Mouse (Mus musculus) layer of hippocampus, adult 9-11 months (tissue): ENCODE data around the gene Gm28042.

ENCODE experiments used
- DNase-seq: peaks from one replicate; pipeline ENCODE4 v3.0.0; 2022

Gene Gm28042

DNA sequence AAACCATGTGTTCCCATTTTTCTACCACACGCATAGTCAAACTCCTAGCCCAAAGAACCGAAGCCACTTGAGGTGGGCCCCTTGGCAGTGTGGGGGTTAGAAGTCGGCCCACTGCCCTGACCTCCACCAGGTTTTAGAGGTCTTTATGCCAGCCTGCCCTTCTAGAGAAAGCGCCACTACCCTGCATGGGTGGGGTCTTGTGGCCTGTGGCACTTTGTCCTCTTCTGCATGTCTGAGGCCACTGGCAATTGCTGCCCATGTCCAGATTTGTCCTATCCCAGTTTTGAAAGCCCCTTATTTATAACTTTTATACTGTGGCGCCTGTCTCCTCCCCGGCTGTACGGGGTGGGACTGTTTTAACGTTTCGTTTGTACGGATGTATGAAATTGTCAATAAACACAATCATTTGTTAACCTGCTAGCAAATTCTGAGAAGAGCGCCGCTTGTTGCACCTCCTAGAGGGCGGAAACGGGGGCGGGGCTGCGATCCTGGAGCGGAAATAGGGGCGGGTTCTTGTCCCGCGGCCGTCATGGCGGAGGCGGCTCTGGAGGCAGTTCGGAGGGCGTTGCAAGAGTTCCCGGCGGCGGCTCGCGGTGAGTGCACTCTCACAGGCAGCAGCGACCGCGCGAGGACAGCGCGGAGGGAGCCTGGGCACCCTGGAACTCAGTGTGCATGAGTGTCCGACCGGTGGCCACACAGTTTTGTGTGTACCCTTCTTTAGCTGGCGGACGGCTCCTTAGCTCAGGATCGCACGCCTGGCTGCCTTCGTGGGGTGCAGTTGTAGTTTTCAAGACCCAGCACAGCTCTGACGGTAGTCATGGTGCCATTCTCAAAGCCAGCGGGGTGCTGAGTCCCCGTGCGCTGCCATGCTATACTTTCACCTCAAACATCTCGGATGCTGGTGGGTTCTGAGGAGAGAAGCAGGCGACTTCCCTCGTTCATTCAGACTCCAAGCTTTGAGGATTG is at the start of gene Gm28042, which contains the start of gene Jmjd7:
Gm28042 (plus strand) TSS at position 510 of the 966 bp plus-strand sequence.
Jmjd7 (plus strand) TSS at position 500 of the 966 bp plus-strand sequence.
- DNase-seq, result peak; percentile 87

DNA sequence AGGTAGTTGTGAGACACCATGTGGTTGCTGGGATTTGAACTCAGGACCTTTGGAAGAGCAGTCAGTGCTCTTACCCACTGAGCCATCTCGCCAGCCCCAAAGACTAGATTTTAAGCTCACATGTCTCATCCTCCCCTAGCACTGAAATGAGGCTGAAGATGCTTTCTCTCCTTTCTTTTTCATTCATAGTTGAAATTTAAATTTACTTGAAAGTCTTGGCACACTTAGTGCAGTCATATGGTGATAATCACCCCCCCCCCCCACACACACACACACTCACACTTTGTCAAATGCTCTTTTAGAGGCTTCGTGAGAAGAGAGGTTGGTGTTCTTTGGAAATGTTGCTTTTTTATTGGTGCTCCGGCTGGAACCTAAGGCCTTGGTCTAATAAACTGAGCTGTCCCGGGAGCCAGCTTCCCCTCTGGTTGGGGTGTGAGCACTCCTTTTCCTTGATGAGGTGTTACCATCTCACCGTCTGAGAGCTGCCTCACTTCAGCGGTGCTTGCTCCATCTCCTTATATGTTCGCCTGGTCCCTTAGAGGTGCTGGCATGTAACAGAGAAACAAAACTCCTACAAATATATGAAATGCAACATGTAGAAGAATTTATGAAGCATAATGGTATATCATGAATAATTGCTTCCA is 46.8 kb upstream of the Gm28042 start:
- no peak for DNase-seq

DNA sequence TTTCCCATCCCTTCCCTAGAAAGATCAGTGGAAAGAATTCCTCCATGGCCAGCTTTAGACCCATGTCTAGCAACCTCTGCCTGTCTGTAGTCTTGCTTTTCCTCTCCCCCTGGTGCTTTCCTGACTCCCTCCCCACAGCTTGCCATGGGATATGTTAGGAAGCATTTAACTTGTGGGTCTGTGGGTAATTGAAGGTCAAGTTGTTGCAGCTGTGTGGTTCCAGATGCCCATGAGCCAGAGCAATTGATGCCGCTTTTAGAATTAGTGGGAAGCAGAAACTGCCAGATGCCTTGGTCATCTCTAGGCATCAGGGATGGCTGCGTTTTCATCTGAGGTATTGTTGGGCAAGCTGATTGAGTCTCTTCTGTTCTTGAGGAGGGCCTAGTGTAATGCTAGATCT is 45.7 kb upstream of the Gm28042 start:
- DNase-seq, result no peak

DNA sequence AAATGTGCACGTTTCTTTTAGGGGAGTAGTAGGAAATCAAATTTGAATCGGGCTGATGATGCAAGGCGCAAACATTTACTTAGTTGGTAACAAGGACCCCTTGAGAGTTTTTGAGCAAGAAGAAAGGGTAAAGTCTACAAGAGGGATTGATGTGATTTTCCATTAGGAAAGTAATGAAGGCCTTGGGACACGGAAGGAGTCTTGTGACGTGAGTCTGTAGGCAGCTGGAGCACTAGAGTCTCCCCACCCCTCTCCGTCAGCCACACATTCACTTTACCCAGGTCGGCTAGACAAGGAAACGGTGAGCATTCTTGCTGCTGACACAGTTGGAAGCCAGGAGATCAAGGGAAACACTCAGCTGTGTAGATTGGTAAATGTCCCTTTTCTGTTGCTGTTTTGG is 41.4 kb upstream of the Gm28042 start:
- DNase-seq, result no peak

DNA sequence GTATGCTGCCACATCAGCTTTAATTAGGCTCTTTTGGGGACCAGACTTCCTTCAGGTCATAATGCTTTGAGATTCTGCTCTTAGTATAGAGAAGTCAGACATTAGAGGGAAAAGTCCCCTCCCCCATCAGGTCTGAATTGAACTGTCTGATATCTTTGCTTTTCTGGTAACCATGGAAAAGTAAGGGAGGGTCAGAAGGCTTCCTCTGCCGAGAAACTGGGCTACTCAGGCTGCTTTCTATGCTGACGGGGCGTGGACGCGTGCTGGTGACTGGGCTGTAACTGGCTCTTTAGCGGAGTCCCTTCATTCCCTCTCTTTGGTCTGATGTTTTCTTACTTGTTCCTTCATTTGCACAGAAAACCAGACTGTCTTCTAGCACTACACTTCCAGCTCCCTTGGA is 40.9 kb upstream of the Gm28042 start:
- no peak for DNase-seq

DNA sequence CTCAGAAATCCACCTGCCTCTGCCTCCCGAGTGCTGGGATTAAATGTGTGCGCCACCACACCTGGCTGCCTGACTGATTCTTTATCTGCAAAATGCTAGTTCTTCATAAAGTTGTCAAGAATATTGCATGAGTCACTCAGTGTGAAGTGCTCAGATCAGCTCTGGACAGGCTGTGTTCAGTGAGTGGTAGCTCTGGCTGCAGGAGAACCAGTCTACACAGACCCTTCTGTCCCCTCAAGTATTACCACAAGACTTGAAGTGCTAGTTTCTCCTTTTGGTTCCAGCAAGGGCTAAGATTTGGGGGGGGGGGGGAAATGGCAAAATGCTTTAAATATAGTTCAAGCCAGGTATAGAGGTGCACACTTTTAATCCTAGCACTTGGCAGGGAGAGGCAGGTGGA is 39.9 kb upstream of the Gm28042 start:
- DNase-seq, result no peak

DNA sequence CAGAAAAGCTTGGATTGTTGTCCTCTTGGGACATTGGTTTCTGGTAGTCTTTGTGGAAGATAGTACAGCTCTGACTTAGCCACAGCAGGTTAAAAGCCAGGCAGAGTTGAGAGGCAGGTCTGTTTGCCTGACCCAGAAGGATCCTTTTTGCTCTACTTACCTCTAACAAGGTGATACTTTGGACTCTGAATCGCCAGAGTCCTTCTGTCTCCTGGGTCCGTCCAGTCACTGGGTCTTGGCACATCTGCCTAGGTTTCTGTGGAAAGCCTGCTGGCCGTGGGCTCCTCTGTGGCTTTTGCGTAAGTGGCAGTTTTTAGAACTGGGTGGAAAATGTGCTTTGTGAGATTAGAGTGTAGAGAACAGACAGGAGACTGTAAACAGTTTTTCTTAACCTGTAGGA is 38.3 kb upstream of the Gm28042 start:
- no peak for DNase-seq

DNA sequence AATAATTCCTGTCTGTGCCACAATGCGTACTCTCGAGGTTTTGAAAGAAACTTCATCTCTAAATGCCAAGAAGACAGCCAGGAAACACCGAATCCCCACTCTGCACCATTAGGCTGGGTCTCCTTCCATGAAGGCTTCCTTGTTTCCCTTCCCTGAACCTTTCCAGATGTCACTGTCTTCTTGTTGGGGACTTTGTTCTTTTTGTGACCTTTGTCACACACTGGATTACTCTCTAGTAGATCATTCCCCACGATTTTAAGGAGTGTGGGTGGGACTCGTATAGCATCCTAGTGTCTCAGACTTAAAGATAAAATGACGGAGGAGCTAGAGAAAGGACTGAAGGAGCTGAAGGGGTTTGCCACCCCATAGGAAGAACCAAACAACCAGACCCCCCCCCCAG is 36.4 kb upstream of the Gm28042 start:
- DNase-seq, result no peak

DNA sequence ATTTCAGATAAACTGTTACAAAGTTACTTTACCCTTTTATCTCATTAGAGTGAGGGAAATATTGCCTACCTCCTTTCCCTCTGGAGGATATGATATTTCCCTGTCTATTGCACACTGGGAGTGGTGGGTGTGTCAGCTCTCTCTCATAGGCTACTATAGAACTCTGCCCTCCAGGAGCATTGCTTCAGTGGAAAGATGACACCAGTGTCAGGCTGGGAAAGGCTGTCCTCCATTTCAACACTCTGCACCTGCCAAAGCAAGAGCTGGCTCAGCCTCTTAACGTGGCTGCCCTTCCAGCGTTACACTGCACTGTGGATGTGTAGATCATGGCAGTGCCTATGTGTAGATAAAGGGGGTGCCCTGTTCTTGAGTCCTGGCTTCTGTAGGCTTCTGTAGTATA is 34.9 kb upstream of the Gm28042 start:
- no peak for DNase-seq

DNA sequence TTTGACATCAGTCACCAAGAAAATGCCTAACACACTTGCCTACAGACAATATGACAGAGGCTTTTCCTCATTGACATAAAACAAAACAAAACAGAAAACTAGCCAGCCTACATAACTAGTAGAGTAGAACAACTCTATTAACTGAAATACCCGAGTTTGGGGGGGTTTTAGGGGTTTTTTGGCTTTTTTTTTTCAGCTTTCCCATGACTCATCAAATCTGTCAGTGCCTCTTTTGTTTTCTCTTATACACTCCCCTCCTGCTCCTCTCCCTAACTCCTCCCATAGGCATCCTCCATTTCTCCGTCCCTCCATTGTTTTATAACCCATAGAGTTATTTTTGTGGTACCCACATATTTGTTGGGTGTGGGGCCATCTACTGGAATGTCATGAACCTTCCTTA is 33.8 kb upstream of the Gm28042 start:
- no peak for DNase-seq

DNA sequence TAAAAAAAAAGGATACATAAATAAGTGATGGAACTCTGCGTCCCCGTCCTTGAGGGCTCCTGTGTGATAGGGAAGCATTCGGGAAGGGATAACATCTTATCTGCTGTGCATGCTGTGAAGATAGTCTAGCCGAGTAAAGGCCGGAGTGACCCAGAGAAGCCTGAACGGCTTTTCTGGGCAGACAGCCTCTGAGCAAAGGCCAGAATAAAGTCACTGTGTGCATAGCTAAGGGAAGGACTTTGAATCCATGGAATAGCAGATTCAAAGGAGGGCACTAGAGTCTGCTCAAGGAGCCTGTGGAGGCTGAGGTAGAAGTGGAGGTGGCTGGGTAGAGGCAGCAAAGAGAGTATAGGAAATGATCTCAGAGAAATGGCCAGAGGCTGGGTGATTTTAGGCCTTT is 32.5 kb upstream of the Gm28042 start:
- DNase-seq, result no peak

DNA sequence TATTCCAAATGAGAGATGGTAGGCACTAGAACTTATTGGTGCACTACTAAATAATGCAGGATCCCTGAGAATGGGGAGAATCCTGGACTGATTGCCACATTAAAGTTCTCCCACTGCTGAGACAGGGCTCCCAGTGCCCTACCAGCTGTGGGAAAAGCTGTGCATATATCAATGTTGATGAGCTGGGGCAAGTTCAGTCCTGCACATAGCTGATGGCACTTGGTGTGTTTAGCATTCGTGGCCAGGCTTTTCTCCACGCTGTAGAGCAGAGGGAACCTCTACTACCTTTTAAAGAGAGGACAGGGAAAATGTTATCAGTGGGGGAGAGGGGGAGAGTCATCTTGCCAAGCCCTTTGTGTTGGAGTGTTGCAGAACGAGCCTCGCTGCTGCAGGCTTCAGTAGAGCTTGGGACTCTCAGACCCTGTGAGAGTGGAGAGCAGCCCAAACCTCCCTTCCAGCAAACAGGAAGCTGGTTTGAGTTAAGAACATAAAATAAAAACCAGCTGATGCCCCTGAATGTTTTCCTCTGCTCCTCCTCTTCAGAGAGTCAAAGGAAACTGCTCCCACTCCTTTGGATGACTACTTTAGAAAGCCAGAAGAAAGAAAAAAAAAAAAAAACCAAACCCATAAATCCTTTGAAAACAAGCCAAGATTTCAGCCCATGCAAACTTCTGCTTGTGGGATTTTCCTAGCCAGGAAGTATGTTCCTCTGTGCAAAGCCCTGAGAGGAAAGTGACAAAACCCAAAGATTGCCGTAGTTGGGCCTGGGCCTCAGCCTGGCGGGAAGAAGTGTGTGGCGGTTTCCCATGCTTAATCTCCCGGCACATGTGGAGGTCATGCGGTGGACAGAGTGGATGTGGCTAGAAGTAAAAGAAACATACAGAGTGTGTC is 31.7 kb upstream of the Gm28042 start:
- DNase-seq, result no peak

DNA sequence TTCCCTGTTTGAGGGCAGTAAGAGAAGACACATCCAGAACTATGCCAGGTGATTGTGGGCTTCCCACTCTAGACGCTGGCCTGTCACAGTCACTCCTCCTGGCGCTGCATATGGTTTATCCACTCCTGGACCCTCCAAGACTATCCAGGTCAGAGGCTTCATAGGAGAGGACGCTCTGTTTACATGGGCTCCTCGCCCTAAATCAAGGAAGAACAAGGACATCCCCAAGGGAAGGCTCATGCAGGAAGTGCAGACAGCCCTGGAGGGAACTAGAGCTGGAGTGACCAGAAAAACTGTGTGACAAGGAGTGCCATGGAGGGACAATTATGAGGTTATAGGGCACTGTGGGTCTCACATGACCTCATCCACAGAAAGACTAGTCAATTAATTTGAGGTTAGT is 29.9 kb upstream of the Gm28042 start:
- DNase-seq, result no peak

DNA sequence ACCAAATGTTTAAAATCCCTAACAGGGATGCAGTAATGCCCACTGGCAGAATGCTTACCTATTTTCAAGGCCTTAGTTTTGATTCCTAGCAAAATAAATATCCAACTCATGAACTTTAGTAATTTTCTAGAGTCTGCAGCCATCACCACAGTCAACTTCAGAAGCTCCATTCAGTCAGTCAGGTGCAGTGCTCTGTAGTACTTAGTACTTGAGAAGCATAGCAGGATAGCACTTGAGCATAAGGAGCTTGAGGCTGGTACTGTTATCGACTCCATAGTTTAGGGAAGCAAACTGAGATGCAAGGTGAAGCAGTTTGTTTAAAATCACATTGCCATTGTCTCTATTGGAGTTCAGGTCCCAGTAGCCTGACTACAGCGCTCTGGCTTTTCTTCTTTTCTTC is 27.6 kb upstream of the Gm28042 start:
- no peak for DNase-seq

DNA sequence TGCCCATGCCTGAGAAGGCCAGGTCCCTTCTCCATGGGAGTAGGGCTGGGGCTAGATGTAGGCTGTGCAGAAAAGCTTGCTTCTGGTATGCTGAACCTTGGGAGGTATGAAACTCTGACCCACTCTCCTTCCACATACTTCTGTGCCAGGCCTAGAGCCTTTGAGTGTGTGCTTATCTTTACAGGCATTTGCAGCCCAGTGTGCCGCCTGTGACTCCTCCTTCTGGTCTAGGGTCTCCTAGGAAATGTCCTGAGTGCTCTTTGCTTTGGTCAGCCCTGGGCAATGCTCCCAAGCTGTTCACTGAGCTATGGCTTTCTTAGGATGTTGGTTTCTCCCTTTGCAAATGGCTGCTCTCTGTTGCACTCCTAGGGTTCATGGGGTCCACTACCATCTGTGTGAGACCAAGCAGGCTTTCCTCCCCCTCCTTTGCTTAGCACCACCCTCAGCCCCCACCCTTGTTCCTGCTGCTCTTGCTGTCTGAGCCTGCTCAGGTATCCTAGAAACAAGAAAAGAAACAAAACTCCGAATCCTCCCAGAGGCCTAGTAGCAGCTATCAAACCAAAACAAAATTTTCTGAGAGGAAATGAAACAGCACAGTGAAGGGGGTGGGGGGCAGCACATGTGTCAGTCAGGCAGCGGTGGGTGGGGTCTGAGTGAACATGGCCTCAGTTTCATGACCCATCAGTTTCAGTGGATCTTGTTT is 26.3 kb upstream of the Gm28042 start:
- no peak for DNase-seq

DNA sequence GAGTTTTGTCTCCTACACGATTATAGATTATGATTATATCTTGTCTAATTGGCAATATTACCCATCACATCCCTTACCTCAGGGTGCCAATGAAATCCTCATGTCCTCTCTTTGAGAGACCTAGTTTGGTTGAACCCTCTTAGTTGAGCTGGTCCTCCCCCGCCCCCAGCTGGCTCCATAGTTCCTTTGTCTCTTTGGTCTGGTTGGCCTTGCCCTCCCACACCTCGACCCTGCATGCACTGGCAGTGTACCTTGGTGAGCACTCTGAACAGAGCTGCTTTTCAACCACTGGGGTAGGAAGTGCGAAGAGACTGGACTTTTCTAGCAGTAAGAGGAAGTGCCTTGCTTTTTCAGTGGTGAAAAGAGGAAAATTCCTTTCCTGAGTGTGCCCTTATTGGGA is 25.3 kb upstream of the Gm28042 start:
- DNase-seq, result no peak

DNA sequence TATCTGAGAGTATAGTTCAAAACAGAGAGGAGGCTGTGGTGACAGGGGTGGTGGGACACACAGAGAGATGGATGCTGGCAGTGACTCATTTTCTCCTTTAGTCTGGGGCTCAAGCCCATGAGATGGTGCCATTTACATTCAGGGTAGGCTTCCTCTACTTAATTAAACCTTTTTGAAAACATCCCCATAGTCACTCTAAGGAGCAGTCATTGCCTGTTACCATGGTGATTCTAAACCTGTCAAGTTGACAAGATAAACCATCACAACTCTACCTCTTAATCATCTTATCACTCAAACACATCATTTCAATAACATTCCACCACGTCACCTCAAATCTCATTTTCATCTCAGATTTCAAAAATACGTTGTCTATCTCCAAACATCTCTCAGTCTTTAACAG is 23.3 kb upstream of the Gm28042 start:
- no peak for DNase-seq

DNA sequence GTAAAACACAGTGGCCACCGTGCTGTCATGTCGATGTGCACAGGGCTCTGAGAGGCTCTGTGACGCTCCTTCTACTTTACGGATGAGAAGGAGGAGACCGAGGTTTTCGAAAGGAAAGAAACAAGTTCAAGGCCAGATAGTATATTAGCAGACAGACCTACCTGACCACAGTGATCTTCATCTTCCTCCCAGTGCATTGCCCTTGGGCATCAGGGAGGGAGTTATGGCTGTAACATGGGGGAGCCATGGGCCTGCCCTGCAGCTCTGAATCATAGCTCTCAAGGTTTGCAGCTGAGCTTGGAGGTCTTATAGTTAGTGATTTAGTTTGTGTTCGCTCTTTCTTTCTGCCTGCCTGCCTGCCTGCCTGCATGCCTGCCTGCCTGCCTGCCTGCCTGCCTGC is 20.6 kb upstream of the Gm28042 start:
- DNase-seq, result no peak

DNA sequence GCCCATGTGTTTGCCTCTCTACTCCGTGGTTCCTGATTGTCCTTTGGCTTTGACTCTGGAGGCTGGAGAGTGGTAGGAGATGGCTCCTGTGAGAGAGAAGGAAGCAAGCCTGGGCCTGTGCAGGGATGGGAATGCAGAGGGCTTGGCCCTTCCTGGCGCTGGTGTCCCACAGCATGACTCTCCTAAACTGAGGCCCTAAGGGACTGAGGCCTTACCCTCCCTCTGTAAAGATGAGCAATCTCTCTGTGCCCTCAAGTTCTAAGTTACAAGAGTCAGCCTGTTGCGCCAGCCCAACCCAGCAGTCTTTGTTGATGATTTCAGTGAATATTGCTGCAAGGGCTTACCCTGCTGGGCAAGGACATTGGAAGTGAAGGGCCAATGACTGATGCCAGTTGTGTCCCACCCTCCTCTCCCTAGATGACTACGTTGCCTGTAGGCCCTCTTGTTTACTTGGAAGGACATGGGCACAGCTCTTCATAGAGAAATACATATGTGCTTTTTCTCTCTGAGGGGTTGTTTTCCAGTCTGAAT is 19.5 kb upstream of the Gm28042 start:
- no peak for DNase-seq

DNA sequence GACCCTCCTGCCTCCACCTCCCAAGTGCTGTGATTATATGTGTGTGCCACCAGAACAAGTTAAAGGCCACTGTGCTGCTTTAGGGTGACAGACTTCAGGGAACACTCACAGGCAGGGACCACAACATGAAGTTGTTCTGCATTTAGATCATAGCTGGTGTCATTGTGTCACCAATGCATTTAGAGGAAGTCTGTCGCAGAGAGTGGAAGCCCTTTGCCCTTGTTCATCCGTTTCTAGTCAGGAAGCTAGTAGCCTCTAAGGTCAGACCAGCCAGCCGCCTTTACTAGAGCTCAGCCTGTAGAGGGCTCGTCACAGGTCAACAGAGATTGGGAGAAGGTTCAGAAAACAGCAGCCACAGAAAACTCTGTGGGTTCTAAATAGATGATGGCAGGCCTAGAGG is 18.6 kb upstream of the Gm28042 start:
- DNase-seq, result no peak

DNA sequence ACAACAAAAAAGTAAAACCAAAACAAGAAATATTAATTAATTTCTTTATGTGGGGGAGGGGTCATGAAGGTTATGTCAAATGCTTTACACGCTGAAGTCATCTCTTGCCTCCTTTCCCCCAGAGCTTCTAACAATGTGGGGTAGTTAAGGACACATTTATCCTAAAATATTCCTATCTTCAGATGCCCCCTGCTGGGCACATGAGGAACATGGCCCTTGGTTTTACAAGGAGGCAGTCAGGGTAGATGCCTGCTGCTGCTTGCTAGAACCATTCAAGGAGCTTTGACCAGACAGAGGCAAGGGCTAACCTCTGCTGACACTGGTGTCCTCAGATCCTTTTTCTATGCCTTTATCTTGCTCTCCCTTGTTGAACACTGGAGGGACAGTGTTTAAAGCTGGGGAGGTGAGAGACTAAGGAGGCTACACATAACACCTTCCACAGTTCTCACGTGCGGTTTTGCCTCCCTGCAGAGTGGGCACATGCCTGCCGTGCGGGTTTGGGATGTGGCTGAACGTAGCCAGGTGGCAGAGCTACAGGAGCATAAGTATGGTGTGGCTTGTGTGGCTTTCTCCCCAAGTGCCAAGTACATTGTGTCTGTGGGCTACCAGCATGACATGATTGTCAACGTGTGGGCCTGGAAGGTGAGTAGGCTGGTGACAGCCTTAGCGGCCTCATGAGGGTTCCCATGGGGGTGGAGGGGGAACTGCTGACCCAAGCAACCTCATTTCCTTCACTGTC is 15.7 kb upstream of the Gm28042 start:
- peak; percentile 46 for DNase-seq

DNA sequence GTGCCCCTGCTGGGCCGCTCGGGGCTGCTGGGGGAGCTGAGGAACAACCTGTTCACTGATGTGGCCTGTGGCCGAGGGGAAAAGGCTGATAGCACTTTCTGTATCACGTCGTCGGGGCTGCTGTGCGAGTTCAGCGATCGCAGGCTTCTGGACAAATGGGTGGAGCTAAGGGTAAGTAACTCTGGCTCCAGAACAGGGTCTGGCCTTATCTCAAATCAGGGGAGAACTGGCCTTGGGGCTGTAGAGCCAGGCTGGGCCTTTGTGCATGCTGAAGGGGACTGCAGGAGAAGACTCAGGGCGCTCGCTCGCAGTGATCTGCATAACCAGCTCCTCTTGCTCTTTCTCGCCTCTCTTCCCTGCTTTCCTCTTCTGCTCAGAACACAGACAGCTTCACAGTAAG is 14.4 kb upstream of the Gm28042 start:
- DNase-seq, result no peak
